Mouse (Mus musculus) liver, embryonic 13.5 days (tissue): ENCODE results near the gene Slc2a8. TPM values are rescaled to one million over a fixed set of nuclear protein-coding genes. Genes with fewer than 3 reads are reported as not detected.

Experiments used
- ATAC-seq: fragments of 200-750 bp; cut with Nextera tagmentation; 2 replicates; pipeline ENCODE4 v1.8.0; 2017; ENCODE audit warnings: low read depth, mild to moderate bottlenecking, moderate number of reproducible peaks, moderate library complexity
- DNase-seq: peaks from one replicate; pipeline ENCODE4 v3.0.0; 2022
- H3K27ac ChIP-seq: fragments of 300-500 bp; sonication (generic); 2 replicates; pipeline ENCODE4 v1.5.1; 2015; ENCODE audit warnings: moderate library complexity, mild to moderate bottlenecking, inconsistent platforms
- H3K27me3 ChIP-seq: fragments of 300-500 bp; sonication (generic); 2 replicates; pipeline ENCODE4 v1.6.1; 2015; ENCODE audit warnings: mild to moderate bottlenecking, inconsistent platforms
- H3K36me3 ChIP-seq: fragments of 300-500 bp; sonication (generic); 2 replicates; pipeline ENCODE4 v1.6.1; 2015; ENCODE audit warnings: mild to moderate bottlenecking, inconsistent platforms
- H3K4me1 ChIP-seq: fragments of 300-500 bp; sonication (generic); replicated peaks from 2 replicates; pipeline ENCODE4 v1.6.1; 2015; ENCODE audit warnings: inconsistent platforms
- H3K4me2 ChIP-seq: fragments of 300-500 bp; sonication (generic); 2 replicates; pipeline ENCODE4 v1.6.1; 2015; ENCODE audit warnings: inconsistent platforms, mild to moderate bottlenecking, moderate library complexity
- H3K4me3 ChIP-seq: fragments of 300-500 bp; sonication (generic); replicated peaks from 2 replicates; pipeline ENCODE4 v1.5.1; 2015; ENCODE audit warnings: mild to moderate bottlenecking, inconsistent platforms
- H3K9ac ChIP-seq: fragments of 300-500 bp; sonication (generic); 2 replicates; pipeline ENCODE4 v1.6.1; 2015; ENCODE audit warnings: mild to moderate bottlenecking, inconsistent platforms
- H3K9me3 ChIP-seq: fragments of 300-500 bp; sonication (generic); replicated peaks from 2 replicates; pipeline ENCODE4 v1.6.1; 2016; ENCODE audit warnings: inconsistent platforms
- WGBS: fragments of 180-500 bp; shearing (Covaris S2); methylation state at CpG from one replicate; pipeline ENCODE4 v1.1.7; 2015; ENCODE audit not compliant: insufficient replicate concordance; 5-methylcytosine and 5-hydroxymethylcytosine counted together
- polyA plus RNA-seq: library from polyadenylated mRNA; unstranded; fragments of >200 nt; fragmentation: Nextera tagmentation; extraction: Ambion mirVana; gene quantifications from 2 replicates; pipeline ENCODE4 v1.2.1, GENCODE M21; 2015

Slc2a8 gene
- polyA plus RNA-seq, 1 experiment from 2014 or later, result 9.0 TPM

DNA sequence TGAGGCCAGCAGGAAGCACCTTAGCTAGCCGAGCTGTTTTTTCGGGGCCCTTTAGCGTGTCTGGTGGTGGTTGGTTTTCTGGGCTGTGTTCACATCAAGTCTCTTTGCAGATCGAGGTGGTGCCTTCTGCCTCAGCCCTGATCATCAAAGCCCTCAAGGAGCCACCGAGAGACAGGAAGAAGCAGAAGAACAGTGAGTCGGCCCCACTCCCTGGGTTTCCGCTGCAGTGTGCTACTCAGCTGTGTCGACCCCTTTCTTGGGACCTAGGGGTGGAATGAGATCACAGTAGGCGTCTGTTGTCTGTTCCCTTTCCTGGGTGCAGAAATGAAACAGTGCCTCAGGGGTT, 19.0 kb downstream of the Slc2a8 start:
- Histone ChIP-seq H3K4me2 (peak overlapping the region; percentile 97), H3K9ac (peak overlapping the region; percentile 95), H3K9me3 (no peaks in the 10 kb centered on the region), H3K27ac (peak overlapping the region; percentile 95), H3K4me3 (peak overlapping the region; percentile 84), H3K27me3 (no peaks in the 10 kb centered on the region), H3K4me1 (peaks cover 71% of the 10 kb centered on the region), H3K36me3 (peaks cover 30% of the 10 kb centered on the region)
- no peak for DNase-seq
- ATAC-seq, result no peak
- WGBS, result 2% methylated on average over 9 of the region's 9 CpGs

DNA sequence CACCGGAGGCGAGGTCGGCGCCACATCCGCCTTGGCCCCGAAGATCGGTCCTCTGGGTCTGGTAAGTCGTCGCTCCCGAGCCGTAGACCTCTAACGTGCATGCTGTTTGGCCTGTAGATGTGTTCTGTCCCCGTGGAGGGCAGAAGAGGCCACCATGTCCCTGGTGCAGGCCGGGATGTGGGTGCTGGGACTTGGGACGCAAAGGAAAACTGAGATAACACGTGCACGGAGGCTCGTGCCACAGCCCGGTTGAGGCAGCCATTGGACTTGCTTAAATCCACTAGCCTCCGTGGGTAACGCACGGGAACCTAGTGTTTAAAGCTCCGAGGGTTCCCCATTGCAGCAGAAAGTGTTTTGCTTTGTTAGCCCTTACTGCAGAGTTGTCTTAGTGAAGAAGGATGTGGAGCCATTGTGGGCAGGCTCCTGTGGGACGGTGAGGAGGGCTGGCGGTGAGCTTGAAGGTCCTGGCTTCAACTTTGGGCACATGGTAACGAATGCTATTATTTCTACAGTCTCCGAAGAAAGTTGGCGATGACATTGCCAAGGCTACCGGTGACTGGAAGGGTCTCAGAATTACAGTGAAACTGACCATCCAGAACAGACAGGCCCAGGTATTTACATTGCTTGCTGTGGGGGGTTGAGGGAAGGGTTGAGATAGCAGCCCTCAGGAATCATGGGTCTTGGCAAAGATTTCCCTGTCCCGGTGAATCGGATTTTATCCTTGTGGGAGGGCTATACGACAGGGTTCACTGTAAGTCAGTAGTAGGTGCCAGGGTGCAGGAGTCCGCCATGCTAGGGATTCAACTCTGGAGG, 19.6 kb downstream of the Slc2a8 start:
- Histone ChIP-seq H3K9me3 (no peaks in the 10 kb centered on the region), H3K27me3 (no peaks in the 10 kb centered on the region), H3K4me1 (peaks cover 65% of the 10 kb centered on the region), H3K27ac (peak overlapping the region; percentile 95), H3K4me3 (peak overlapping the region; percentile 84), H3K4me2 (peak overlapping the region; percentile 97), H3K36me3 (peaks cover 30% of the 10 kb centered on the region), H3K9ac (peak overlapping the region; percentile 95)
- no peak for DNase-seq
- ATAC-seq, result no peak
- under 1% methylated on average over 33 of the region's 33 CpGs for WGBS

- Histone ChIP-seq H3K27me3 (no peaks in the 10 kb centered on the region), H3K4me2 (peak within 1 kb of the TSS; percentile 97), H3K27ac (peak within 1 kb of the TSS; percentile 95), H3K9me3 (no peaks in the 10 kb centered on the region), H3K9ac (peak within 1 kb of the TSS; percentile 95), H3K4me1 (peaks cover 62% of the 10 kb centered on the region), H3K4me3 (peak within 1 kb of the TSS; percentile 84), H3K36me3 (peaks cover 32% of the 10 kb centered on the region)
- peak; percentile 89 for DNase-seq
- WGBS, result 3% methylated on average over 55 of the region's 55 CpGs
- peak; percentile 85 for ATAC-seq
These were observed 20.5 kb downstream of the Slc2a8 start, which contains the start of the genes Rpl12 and Lrsam1 for GRCm38 (mm10) chr2:32961192-32961995. Gene Rpl12, plus strand, starts transcription at chr2:32961559. Gene Lrsam1, minus strand, starts transcription at chr2:32961614.

- DNase-seq (no peak), ATAC-seq (no peak)
- Histone ChIP-seq H3K4me3 (peak overlapping the region; percentile 84), H3K36me3 (peaks cover 32% of the 10 kb centered on the region), H3K9ac (peak overlapping the region; percentile 95), H3K4me2 (peak overlapping the region; percentile 97), H3K27ac (no peak overlapping the region), H3K4me1 (peaks cover 53% of the 10 kb centered on the region), H3K27me3 (no peaks in the 10 kb centered on the region), H3K9me3 (no peaks in the 10 kb centered on the region)
- WGBS, result 70% methylated on average over 4 of the region's 4 CpGs
These were observed 21.6 kb downstream of the Slc2a8 start for GRCm38 (mm10) chr2:32960273-32960672.

DNA sequence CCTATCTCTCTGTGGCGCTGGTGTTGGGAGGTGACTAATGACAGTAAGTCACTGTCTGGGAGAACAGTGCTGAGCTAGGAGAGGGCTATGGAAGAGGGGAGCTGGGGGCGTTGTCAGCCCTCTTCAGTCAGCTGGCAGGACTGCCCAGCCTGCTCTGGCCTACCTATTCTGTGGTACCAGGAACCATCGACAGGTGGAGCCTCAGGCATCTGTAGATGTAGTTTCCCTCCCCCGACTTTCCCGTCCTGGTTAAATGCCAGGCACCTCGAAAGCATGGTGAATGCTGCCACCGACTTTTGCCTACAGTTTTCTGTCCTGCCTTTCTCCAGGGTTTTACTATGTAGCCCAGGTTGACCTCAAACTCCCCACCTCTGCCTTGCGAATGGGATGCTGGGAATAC, 24.5 kb downstream of the Slc2a8 start:
- Histone ChIP-seq H3K27ac (no peak overlapping the region), H3K9me3 (peaks cover 4% of the 10 kb centered on the region; the same call in 1 of the 2 replicates), H3K4me2 (no peak overlapping the region), H3K36me3 (peaks cover 30% of the 10 kb centered on the region), H3K27me3 (no peaks in the 10 kb centered on the region), H3K9ac (no peak overlapping the region), H3K4me3 (no peak overlapping the region), H3K4me1 (peaks cover 24% of the 10 kb centered on the region)
- 60% methylated on average over 8 of the region's 8 CpGs for WGBS
- no peak for DNase-seq
- no peak for ATAC-seq

DNA sequence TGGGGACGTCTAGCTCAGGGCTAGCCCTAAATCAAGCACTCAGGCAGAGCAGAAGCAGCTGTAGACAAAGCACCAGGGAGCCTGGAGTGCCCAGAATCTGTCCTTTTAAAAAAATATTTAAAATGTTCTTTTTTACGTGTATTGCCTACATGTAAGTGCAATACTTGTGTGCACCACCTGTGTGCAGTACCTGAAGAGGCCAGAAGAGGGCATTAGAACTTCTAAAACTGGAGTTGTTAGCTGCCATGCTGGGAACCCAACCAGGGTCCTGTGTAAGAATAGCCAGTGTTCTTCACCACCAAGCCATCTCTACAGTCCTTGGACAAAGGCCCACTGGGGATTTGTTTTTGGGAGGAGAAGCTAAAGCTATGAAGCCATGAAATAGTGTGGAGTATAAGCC, 27.3 kb downstream of the Slc2a8 start:
- no peak overlapping the region for H3K27ac ChIP-seq
- DNase-seq, result no peak
- H3K9ac ChIP-seq, result no peak overlapping the region
- peaks cover 37% of the 10 kb centered on the region for H3K36me3 ChIP-seq
- H3K27me3 ChIP-seq, result no peaks in the 10 kb centered on the region
- no peak overlapping the region for H3K4me2 ChIP-seq
- WGBS, result 81% methylated on average over 2 of the region's 2 CpGs
- ATAC-seq, result no peak
- H3K4me3 ChIP-seq, result no peak overlapping the region
- peaks cover 2% of the 10 kb centered on the region; the same call in 1 of the 2 replicates for H3K4me1 ChIP-seq
- peaks cover 4% of the 10 kb centered on the region; the same call in 1 of the 2 replicates for H3K9me3 ChIP-seq

- 81% methylated on average over 11 of the region's 11 CpGs for WGBS
- Histone ChIP-seq H3K27me3 (no peaks in the 10 kb centered on the region), H3K27ac (no peak overlapping the region), H3K4me3 (no peak overlapping the region), H3K36me3 (peaks cover 36% of the 10 kb centered on the region), H3K9me3 (no peaks in the 10 kb centered on the region), H3K4me2 (no peak overlapping the region), H3K4me1 (no peaks in the 10 kb centered on the region; the same call in 1 of the 2 replicates), H3K9ac (no peak overlapping the region)
- ATAC-seq, result no peak
- DNase-seq, result no peak
These were observed 34.4 kb downstream of the Slc2a8 start for GRCm38 (mm10) chr2:32947454-32947853.

DNA sequence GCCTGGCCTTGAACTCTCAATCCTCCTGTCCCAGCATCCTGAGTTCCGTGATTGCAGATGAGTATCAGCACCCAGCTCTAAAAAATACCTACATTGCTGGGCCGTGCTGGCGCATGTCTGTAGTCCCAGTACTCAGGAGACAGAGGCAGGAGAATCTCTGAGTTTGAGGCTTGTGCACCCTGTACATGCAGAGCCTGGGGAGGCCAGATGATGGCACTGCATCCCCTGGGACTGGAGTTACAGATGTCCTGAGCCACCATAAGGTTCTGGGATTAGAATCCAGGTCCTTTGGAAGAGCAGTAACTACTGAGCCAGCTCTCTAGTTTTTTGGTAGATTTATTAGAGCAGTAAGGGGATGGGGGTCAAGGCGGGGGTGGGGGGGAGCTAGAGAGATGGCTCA, 41.4 kb downstream of the Slc2a8 start:
- no peak overlapping the region for H3K9ac ChIP-seq
- no peak overlapping the region for H3K27ac ChIP-seq
- WGBS, result 71% methylated on average over 4 of the region's 4 CpGs
- H3K4me3 ChIP-seq, result no peak overlapping the region
- no peaks in the 10 kb centered on the region for H3K27me3 ChIP-seq
- no peak for DNase-seq
- no peaks in the 10 kb centered on the region for H3K9me3 ChIP-seq
- no peaks in the 10 kb centered on the region for H3K4me1 ChIP-seq
- no peak for ATAC-seq
- peaks cover 31% of the 10 kb centered on the region for H3K36me3 ChIP-seq
- H3K4me2 ChIP-seq, result no peak overlapping the region

DNA sequence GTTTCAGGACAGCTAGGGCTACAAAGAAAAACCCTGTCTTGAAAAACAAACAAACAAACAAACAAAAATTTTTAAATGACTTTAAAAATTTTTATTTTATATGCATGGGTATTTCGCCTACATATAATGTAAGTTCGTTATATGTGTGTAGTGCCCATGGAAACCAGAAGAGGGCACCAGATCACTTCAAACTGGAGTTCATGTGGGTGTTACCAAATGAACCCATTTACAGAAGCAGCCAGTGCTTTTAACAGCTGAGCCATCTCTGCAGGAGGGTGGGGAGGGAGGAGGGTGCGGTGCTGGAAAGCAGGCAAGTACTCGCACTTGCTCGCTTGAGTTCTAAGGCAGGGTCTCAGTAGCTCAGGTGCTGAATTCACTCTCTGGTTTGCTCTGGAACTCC, 42.5 kb downstream of the Slc2a8 start:
- peak; percentile 46 for DNase-seq
- no peak overlapping the region for H3K9ac ChIP-seq

DNA sequence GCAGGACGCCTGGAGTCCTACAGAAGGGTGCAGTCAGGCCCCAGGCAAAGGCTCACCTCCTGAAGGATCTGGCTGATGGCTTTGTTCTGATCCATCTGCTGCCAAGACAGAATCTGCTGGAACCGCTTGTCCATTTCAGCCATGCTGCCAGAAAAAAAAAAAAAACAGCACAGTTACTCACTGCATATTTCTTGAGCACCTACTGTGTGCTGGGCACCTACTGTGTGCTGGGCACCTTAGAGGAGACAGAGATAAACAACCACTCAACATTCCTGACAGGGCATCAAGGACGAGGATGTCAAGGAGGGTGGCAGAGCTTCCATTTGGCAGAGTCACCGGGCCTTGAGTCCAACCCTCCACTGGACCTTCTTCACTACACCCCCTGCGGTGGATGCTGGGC, 43.1 kb downstream of the Slc2a8 start:
- ATAC-seq, result no peak
- Histone ChIP-seq H3K9me3 (no peaks in the 10 kb centered on the region), H3K9ac (no peak overlapping the region), H3K4me2 (no peak overlapping the region), H3K4me3 (no peak overlapping the region), H3K36me3 (peaks cover 24% of the 10 kb centered on the region), H3K27ac (no peak overlapping the region), H3K27me3 (no peaks in the 10 kb centered on the region), H3K4me1 (no peaks in the 10 kb centered on the region)
- no peak for DNase-seq
- WGBS, result 77% methylated on average over 5 of the region's 5 CpGs

More for the DNA sequence above, 42.5 kb downstream of the Slc2a8 start:
- ATAC-seq, result peak; percentile 55; the same call in 1 of the 2 replicates
- 39% methylated on average over 5 of the region's 5 CpGs for WGBS
- Histone ChIP-seq H3K4me3 (no peak overlapping the region), H3K36me3 (peaks cover 22% of the 10 kb centered on the region), H3K27me3 (no peaks in the 10 kb centered on the region), H3K9me3 (no peaks in the 10 kb centered on the region), H3K27ac (no peak overlapping the region), H3K4me2 (no peak overlapping the region), H3K4me1 (no peaks in the 10 kb centered on the region)

- H3K27ac ChIP-seq, result no peak overlapping the region
- H3K9me3 ChIP-seq, result no peaks in the 10 kb centered on the region
- H3K9ac ChIP-seq, result no peak overlapping the region
- no peak overlapping the region for H3K4me3 ChIP-seq
- H3K4me1 ChIP-seq, result peaks cover 13% of the 10 kb centered on the region
- no peak overlapping the region for H3K4me2 ChIP-seq
- WGBS, result 64% methylated on average over 7 of the region's 7 CpGs
- no peaks in the 10 kb centered on the region for H3K27me3 ChIP-seq
- DNase-seq, result no peak
- no peak for ATAC-seq
- 0 out of 2 replicates have a peak, but pooled peaks cover 13% of the 10 kb centered on the region for H3K36me3 ChIP-seq
These were observed 50.2 kb downstream of the Slc2a8 start for GRCm38 (mm10) chr2:32931730-32932129.
